Mouse (Mus musculus): Measurements from ENCODE around the gene Cgnl1.

The Cgnl1 gene

DNA sequence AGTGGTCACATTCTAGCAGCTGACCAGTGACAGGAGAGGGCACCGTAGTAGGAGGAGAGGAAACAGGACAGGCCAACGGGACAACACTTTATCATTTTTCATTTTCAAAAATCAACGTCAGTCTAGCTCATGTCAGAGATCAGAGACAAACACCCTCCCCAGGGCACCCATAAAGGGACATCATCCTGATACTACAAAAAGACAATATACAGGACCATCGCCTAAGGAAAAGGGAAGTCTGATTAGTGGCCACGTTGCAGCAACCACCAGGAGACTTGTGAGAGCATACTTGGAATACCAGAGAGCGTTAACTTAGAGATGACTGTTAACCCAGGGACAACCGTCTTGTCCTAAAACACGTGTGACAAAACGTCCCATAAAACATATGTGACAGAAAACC, 1.7 kb downstream of the Cgnl1 start:
- no peak for ATAC-seq (ENCODE audit: insufficient number of reproducible peaks, low FRiP score, low TSS enrichment)

DNA sequence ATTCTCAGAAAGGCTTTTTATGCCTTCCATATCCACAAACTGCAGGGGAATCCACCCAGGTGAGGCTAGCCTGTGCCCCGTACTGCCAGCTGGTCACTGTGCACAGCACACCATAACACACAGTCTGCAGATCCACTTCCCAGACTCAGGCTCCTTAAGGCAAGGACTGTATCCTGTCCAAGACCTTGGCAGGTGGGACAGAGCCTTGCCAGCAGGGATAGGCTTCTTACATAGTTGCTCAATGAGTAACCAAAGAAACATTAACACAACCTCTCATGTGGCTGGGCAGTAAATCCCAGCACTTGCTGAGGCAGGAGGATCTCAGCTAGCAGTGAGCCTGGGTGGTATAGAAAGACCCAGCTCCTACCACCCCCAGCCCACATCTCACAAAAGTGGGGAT, 3.3 kb downstream of the Cgnl1 start:
- no peak for ATAC-seq (ENCODE audit: insufficient number of reproducible peaks, low FRiP score, low TSS enrichment)

DNA sequence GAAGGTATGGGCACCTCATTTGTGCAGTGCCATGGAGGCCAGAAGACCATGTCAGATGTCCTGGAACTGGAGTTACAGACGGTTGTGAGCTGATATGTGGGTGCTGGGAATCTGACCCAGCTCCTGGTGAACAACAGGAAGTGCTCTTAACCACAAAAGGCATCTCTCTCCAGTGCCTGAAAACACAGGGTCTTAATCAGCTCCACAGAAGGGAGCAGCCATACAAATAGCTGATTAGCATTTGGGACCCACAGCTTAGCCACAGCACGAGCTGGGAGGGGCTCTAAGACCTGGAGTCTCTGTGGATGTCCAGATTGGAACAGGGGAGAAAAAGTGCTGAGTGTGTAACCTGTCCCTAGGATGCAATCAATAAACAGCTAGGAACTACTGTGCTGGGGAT, 4.5 kb downstream of the Cgnl1 start:
- ATAC-seq (ENCODE audit: insufficient number of reproducible peaks, low FRiP score, low TSS enrichment), result no peak

DNA sequence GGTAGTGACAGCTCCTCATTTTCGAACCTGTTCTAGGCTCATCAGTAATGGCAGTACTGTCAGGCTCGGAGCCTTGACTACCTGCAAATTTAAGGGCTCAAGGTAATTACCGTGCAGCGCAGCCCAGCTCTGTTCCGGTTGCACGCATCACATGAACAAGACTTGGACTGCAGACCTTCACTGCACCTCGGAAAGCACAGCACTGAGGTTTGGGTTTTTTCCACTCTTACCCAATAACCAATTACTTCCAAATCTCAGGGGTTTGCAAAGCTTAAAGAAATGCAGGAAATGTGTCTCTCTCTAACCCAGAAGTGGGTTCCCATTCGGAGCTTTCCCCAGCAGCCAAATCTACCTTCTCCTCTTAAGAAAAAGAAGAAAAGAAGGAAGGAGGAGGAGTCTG, 5.1 kb downstream of the Cgnl1 start:
- ATAC-seq (ENCODE audit: insufficient number of reproducible peaks, low FRiP score, low TSS enrichment), result no peak

DNA sequence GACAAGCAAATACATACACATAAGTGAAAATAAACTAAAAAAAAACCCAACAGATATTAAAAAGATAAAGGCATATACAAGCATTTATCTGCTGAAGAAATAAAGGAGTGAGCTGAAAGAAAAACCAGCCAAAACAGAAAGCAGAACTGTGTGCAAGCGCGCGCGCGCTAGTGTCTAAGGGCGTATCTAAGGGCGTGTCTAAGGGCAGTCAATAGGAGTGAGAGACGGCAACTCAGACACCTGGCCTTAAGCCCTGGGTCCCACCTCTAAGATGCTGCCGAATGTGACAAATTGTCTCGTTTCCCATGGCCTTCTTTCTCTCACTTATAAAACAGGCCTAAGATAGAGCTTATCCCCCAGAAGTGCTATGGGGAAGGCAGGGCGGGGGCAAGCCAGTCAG, 6.9 kb downstream of the Cgnl1 start:
- no peak for ATAC-seq (ENCODE audit: insufficient number of reproducible peaks, low FRiP score, low TSS enrichment)

DNA sequence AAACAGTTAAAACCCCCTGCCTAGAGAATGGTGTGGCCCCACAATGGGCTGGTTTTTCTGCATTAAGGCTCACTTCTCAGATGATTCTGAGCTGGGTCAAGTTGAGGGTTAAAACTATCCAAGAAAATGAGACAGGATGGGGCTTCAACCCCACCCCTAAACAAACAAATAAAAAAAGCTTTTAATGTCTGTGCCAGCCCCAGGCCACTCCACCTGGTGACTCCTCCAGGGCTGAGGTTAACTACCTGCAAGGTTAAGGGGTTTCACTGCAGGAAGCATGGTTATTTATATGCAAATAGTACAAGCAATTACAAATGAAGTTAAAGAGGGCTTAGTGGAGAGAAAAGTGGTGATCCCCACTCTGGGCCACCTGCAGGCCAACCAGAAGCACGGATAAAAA, 8.1 kb downstream of the Cgnl1 start:
- no peak for ATAC-seq (ENCODE audit: insufficient number of reproducible peaks, low FRiP score, low TSS enrichment)

DNA sequence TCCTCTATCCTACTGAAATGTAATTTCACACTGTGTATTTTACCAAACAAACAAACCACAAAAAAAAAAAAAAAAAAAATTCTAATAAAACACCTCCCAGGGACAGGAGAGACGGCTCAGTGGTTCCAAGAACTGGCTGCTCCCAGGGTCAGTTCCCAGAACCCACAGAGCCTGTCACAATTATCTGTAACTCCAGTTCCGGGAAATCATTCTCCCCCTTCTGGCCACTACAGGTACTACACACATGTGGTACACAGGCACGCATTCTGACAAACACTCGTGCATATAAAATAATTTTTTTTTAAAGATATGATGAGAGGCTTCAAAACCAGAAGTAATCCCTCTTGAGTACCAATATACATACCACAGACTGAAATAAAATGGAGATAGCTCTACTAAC, 9.7 kb downstream of the Cgnl1 start:
- no peak for ATAC-seq (ENCODE audit: insufficient number of reproducible peaks, low FRiP score, low TSS enrichment)

DNA sequence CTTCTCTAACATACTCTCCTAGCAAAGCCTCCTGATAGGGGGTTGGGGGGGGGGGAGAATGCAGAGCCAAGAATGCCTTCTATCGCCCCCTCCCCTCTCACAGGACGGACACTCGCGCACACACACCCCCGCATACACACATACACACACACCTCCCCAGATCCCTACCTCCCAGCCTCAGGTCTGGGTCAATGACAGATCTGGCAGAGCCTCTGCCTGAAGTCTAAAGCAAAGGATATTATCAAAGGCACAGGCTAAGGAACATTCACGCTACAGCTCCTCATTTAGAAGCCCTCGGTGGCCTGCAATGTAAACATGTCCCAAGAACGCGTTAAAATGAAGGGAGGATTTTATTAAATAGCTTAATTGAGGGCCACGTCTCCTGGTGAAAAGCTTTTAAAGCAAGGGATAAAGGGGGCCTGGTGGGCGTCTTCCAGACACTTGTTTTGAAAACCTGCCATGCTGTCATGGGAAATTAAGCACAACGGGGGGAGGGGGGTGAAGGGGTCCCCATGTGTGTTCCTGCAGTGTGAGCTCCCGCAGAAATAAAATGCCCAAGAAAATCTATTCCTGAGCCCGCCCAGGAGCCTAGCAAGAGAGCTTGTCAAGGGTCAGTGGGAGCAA, 10.8 kb downstream of the Cgnl1 start:
- no peak for ATAC-seq (ENCODE audit: insufficient number of reproducible peaks, low FRiP score, low TSS enrichment)

DNA sequence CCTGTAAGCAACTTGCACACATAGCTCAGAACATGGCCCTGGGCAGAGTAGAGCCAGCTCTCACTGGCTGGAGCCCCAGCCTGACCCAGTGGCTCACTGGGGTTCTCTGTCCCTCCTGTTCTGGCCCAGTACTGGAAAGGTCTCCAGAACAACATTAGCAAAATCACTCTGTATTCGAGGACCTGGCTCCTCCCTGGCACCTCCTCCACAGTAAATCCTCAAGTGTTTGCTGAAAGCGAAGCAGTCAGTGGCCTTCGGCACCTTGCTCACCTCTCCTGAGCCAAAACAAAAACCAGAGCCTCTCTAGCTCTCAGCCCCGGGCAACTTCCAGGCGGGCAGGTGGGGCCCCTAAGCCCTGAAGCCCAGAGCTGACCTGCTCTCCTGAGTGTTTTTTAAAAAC, 11.5 kb downstream of the Cgnl1 start:
- ATAC-seq (ENCODE audit: insufficient number of reproducible peaks, low FRiP score, low TSS enrichment), result no peak

DNA sequence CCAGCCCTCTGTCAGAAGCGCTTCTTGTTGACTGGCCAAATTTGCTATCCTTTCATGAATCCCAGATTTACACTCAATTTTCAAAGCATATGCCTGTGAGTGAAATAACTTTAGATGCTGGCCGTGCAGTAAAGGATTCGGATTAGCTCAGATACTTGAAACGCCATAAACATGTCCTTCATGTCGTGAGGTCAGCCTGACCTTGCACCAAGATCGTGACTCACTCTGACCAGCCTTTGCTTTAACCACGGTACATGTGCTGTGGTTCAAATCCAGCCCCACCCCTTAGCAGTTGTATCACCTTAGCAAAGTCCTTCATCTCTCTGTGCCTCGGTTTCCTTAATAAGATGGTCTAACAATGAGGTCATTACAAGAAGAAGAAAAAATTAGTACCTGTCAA, 14.0 kb downstream of the Cgnl1 start:
- ATAC-seq (ENCODE audit: insufficient number of reproducible peaks, low FRiP score, low TSS enrichment), result no peak

DNA sequence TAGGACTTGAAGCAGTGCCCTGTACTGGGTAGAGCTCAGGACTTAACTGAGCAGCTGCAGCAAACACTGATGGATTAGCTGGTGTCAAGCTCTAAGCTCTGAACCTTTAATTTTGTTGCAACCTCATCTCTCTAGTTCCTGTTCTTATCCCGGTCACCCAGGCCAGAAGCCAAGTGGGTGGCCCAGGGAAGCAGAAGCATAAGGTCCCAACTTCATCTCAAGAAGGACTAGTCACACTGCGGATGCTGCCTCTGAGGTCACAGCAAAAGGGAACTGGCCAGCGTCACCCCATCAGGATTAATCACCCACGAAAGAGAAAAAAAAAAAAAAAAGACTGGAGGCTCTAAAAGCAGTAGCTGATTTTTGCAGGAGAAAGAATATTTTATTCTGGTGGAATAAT, 14.5 kb downstream of the Cgnl1 start:
- no peak for ATAC-seq (ENCODE audit: insufficient number of reproducible peaks, low FRiP score, low TSS enrichment)

DNA sequence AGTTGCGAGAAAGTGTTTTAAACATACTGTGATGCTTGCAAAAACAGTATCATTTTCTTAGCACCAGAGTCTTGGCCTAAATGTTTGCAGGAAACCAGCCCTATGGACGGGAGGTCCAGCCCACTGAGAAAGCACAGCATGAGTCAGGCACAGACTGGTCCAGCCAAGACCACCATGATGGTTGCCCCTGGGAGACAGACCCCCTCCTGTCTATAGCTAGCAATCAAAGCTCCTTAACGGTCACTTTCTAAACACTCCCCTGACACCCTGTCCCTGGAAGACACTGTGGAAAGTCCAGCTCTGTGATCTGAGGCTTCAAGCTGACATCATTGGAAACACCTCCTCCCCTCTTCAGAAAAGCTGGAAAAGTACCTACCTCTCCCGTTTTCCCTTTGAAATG, 17.4 kb downstream of the Cgnl1 start:
- ATAC-seq (ENCODE audit: insufficient number of reproducible peaks, low FRiP score, low TSS enrichment), result no peak

DNA sequence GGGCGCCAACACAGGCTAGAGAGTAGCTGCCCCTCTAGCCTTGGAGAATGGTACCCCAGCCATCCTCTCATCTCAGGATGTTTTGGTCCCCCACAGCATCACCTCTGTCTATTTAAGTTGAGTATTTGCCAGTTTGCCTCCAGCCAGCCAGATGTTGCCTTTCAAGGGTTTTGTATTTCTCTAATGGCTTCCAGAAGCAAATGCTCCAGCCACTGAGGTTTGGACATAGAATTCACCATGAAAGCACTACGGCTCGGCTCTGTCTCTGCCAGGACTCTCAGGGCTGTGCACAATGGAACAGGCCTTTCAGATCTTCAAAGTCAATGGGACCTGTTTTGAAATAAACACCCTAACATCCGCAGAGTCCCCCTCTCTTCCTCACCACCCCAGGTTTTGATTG, 17.9 kb downstream of the Cgnl1 start:
- no peak for ATAC-seq (ENCODE audit: insufficient number of reproducible peaks, low FRiP score, low TSS enrichment)

DNA sequence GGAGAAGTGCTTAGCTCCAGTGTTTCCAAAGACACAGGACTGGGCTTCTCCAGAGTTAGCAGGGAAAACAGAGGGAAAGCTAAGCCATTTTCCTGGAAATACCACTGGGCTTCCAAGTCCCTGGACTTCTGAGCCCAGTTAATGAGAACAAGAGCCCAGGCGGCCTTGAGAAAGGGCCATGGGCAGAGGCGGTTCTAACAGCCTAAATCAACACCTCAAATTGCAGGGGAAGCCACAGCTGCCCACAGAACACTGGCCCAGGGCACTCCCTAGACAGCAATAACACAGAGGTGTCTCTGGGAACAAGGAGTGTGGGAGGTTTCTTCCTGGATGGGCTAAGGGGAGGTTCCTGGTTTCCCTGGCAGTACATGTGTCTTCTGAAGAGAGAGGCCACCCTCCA, 18.3 kb downstream of the Cgnl1 start:
- no peak for ATAC-seq (ENCODE audit: insufficient number of reproducible peaks, low FRiP score, low TSS enrichment)

DNA sequence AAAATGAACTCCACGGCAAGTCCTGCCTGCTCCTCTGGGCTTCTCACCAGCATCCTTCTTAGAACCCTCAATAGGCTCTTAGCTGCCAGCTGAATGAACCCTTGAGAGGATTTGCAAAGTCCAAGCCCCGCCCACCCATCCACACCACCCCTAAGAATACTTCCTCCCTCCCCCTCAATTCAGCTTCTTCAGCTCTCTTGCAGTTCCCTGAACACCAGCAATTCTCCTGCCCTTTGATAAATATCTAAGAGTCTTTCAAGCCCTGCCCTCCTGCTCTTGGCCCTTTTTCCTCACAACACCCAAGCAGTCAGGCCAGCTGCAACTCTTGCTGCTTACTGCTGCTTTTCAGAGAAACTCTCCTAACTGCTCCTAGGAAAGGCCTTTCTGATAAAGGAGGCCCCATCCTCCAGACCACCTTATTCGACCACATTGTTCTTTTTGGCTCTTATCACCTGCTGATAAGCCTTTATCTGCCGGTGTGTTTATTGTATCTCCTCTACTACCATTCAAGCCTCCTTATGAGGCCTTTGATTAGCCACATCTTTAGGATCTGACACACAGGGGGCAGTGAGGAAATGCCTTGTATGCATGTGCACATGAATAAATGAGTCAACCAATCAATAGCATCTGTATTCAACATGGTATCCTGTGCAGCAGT, 21.3 kb downstream of the Cgnl1 start:
- no peak for ATAC-seq (ENCODE audit: insufficient number of reproducible peaks, low FRiP score, low TSS enrichment)

DNA sequence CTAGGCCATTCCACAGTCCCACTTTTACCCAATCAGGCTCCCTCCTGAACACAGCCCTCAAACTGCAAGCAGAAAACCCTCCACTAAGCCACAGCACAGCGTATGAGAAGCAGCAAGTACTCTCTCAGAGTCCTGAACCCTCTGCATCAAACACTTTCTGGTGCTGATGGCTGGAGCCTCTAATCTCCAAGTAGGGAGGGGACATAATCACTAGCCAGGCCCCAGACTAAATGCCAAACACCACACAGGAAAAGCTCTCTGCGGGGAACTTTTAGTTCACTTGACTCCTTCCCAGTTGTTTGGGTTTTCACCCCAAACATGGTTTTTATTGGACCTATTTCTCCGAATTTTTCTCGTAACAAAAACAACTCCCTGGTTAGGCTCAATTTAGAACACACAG, 25.0 kb downstream of the Cgnl1 start:
- no peak for ATAC-seq (ENCODE audit: insufficient number of reproducible peaks, low FRiP score, low TSS enrichment)

DNA sequence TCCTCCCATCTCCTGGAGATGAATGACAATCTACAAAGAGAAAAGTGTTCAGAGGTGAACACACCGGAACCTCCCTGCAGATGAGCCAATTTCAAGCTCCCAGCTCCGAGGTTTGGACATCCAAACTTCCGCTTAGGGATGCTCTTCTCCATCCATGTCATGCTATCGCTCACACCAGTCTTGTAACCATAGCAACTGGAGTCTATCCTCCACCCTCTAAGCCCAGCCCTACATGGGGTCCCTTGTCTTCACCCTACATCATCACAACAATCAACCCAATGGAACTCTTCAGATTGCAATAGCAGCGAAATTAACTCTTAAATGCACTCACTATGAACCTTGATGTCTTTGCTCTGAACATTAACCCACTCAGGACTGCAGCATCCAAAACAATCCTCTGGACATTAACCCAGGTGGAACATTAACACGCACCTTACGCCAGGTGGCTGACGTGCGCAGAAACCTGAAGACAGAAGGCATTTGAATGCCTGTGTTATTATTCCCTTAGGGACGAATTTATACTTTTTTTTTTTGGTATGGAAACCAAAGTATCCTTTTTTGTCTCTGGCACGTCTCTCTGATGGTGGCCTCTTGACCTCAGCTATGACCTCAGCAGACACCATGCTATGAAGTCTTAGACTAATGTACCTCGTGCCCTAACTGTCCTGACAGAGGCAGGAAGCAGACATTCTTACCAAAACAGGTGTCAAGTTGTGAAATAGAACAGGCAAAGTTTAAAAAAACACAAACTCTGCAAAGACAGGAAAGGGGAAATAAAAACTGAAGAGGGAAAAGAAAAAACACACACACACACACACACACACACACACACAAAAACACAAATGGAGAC, 33.1 kb downstream of the Cgnl1 start:
- no peak for ATAC-seq (ENCODE audit: insufficient number of reproducible peaks, low FRiP score, low TSS enrichment)

DNA sequence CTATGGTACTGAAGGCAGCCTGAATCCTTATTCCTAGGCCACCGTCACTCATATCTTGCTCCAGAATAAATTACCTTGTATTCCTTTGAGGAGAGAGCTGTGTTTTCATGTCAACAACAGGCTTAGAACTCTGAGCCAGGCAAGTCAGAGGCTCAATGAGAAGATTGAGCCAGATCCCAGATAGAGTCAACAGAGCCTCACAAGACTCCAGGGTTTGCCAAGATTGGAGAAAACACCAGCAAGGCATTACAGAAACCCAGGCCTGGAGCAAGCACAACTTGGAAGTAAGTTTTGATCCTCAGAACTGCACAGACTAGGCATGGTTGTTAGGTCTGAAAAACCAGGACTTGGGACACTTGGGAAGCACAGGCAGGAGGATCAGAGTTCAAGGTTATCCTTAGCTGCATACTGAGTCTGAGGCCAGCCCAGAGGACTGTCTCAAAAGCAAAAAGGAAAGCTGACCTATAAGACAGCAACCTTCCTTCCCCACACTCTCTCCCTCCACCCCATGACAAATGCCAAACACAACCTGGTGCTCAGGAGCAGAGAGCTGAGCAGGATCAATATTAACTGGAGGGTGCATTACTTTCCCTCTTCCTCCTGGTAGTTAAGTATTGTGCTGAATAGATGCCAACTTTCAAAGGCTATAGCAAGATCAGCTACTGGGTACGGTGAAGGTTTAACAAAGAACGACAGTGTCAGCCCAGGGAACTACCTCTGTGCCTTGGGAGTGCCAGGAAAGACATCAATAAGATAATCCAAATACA, 34.0 kb downstream of the Cgnl1 start:
- no peak for ATAC-seq (ENCODE audit: insufficient number of reproducible peaks, low FRiP score, low TSS enrichment)

DNA sequence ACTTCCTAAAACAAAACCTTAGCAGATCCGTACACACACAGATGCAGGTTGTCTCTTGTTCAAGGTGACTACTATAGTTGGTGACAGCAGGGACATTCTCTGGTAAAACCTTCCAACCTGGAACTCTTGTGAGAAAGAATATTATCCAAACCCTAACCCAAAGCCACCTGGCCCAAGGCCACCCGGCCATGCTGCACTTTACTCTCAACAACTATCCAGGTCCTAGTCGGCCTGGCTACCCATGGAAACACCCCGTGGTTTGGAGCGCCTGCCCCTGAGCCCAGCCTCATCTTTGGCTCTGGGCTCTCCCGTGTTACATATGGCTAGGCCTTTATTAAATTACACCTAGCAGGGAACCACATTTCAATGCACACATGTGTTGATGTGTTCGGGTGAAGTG, 35.5 kb downstream of the Cgnl1 start:
- ATAC-seq (ENCODE audit: insufficient number of reproducible peaks, low FRiP score, low TSS enrichment), result no peak

DNA sequence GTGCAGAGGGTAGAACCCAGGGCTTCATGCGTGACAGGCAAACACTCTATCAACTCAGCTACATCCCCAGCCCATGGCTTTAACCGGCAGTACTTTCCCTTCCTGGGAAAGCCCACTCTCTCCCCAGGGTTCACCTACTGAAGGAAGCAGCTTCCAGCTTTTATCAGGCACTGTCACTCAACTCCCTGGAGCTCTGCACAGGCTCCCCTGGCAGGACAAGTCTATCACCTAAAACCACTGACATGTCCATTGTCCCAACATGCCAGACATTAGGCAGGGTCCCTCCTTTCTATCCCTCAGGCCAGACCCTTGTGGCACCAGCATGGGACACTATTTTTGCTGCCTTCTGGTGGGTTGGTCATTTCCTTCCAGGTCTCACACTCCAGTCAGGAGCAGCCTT, 37.8 kb downstream of the Cgnl1 start:
- no peak for ATAC-seq (ENCODE audit: insufficient number of reproducible peaks, low FRiP score, low TSS enrichment)

DNA sequence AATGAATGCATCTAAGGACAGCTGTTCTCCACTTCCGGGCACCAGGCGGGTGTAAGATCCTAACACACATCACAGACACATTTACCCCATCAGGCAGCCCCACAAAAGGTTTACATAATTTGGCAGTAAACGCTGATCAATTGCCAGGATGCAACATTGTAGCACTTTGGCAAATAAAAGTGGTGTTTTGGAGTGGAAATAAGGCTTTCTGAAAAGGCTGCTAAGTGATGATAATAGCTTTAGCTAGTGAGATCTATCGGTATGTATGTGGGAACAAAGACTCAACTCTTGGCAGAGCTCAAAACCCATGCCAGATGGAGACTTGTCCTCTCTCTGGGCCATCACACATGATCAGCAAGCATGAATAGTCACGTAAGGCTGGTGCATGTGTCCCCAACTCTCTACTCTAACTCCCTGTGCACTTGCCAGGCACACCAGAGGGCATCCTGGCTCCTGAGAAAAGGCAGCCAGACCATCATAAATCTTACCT, 42.5 kb downstream of the Cgnl1 start:
- ATAC-seq (ENCODE audit: insufficient number of reproducible peaks, low FRiP score, low TSS enrichment), result peak; percentile 96
